Mouse (Mus musculus): ENCODE measurements at regions not wholly inside any gene's neighbourhood (a gene's known extent, or its start where the extent isn't known, plus 50 kb on each side); places are given as distances from the start of the nearest gene placed in this dataset.

GRCm38 (mm10) chr1:35926191-35927048 lies 141.8 kb upstream of the Hs6st1 start:
- Histone ChIP-seq H3K27ac (ENCODE audit: control insufficient read depth, low read depth, low read length) (no peak overlapping the region), H3K79me2 (ENCODE audit: control insufficient read depth, insufficient read depth, low read length, poor library complexity) (no peaks in the 10 kb centered on the region), H3K9ac (ENCODE audit: control insufficient read depth, low read depth, low read length, poor library complexity, severe bottlenecking) (no peak overlapping the region), H3K27me3 (ENCODE audit: control insufficient read depth in 1 of 2, insufficient read depth in 2 of 2, low read length in 2 of 2) (no peaks in the 10 kb centered on the region; a peak in 1 of 4 replicates), H3K9me3 (replicated peaks; ENCODE audit: insufficient read depth, low read length) (no peaks in the 10 kb centered on the region), H3K4me1 (ENCODE audit: control insufficient read depth in 1 of 2, insufficient read depth in 2 of 2, low read length in 2 of 2) (no peaks in the 10 kb centered on the region), H3K4me3 (ENCODE audit: control insufficient read depth in 1 of 2, insufficient read depth in 1 of 2, low read depth in 2 of 2, low read length in 2 of 2) (no peak overlapping the region), H3K36me3 (ENCODE audit: control insufficient read depth in 1 of 2, insufficient read depth in 2 of 2, low read length in 2 of 2) (no peaks in the 10 kb centered on the region)
- DNase-seq (ENCODE audit: low read depth, low spot score) = no peak
- TF ChIP-seq MEF2A (IDR thresholded peaks at IDR 0.05; ENCODE audit: extremely low read depth, insufficient replicate concordance, low read depth, low read length, poor library complexity, severe bottlenecking) = no peak
- no peak for TF ChIP-seq POLR2AphosphoS2 (IDR thresholded peaks at IDR 0.05; ENCODE audit: low read length)
- no peak for TF ChIP-seq CTCF (IDR thresholded peaks at IDR 0.05 in 2 of 3, conservative IDR thresholded peaks at IDR 0.05 in 1 of 3; ENCODE audit: control insufficient read depth in 1 of 3, insufficient read depth in 1 of 3, low read depth in 2 of 3, low read length in 3 of 3, poor library complexity in 1 of 3, severe bottlenecking in 1 of 3)
- TF ChIP-seq USF2 (IDR thresholded peaks at IDR 0.05; ENCODE audit: borderline replicate concordance in 1 of 2, insufficient read depth in 1 of 2, low read depth in 1 of 2, low read length in 2 of 2) = no peak
- no peak for TF ChIP-seq MYB (IDR thresholded peaks at IDR 0.05; ENCODE audit: low read depth, low read length)

- H3K36me3 ChIP-seq (ENCODE audit: control insufficient read depth in 1 of 2, insufficient read depth in 2 of 2, low read length in 2 of 2) = no peaks in the 10 kb centered on the region
- no peaks in the 10 kb centered on the region; a peak in 1 of 4 replicates for H3K27me3 ChIP-seq (ENCODE audit: control insufficient read depth in 1 of 2, insufficient read depth in 2 of 2, low read length in 2 of 2)
- no peaks in the 10 kb centered on the region for H3K79me2 ChIP-seq (ENCODE audit: control insufficient read depth, insufficient read depth, low read length, poor library complexity)
- TF ChIP-seq TBP (IDR thresholded peaks at IDR 0.05; ENCODE audit: low read depth, low read length) (no peak), MAZ (IDR thresholded peaks at IDR 0.05; ENCODE audit: low read depth, low read length) (no peak), MAX (IDR thresholded peaks at IDR 0.05; ENCODE audit: low read length) (no peak), NRF1 (IDR thresholded peaks at IDR 0.05; ENCODE audit: insufficient read depth, low read depth, low read length, poor library complexity, severe bottlenecking) (no peak), MAFK (IDR thresholded peaks at IDR 0.05; ENCODE audit: borderline replicate concordance, low read depth, low read length) (no peak), MYC (IDR thresholded peaks at IDR 0.05; ENCODE audit: low read depth, low read length) (no peak), EP300 (IDR thresholded peaks at IDR 0.05; ENCODE audit: low read depth in 1 of 2, low read length in 2 of 2) (no peak), CTCF (IDR thresholded peaks at IDR 0.05 in 2 of 3, conservative IDR thresholded peaks at IDR 0.05 in 1 of 3; ENCODE audit: control insufficient read depth in 1 of 3, insufficient read depth in 1 of 3, low read depth in 2 of 3, low read length in 3 of 3, poor library complexity in 1 of 3, severe bottlenecking in 1 of 3) (no peak)
- no peak overlapping the region for H3K27ac ChIP-seq (ENCODE audit: control insufficient read depth, low read depth, low read length)
- no peak for DNase-seq (ENCODE audit: low read depth, low spot score)
- no peak overlapping the region for H3K9ac ChIP-seq (ENCODE audit: control insufficient read depth, low read depth, low read length, poor library complexity, severe bottlenecking)
- H3K4me3 ChIP-seq (ENCODE audit: control insufficient read depth in 1 of 2, insufficient read depth in 1 of 2, low read depth in 2 of 2, low read length in 2 of 2) = no peak overlapping the region
- H3K9me3 ChIP-seq (replicated peaks; ENCODE audit: insufficient read depth, low read length) = no peaks in the 10 kb centered on the region
- H3K4me1 ChIP-seq (ENCODE audit: control insufficient read depth in 1 of 2, insufficient read depth in 2 of 2, low read length in 2 of 2) = no peaks in the 10 kb centered on the region
Observed at GRCm38 (mm10) chr1:35927049-35927415, 141.2 kb upstream of the Hs6st1 start.
